Mouse (Mus musculus): Measurements from ENCODE around the gene Gm28308.

Gm28308 gene

DNA sequence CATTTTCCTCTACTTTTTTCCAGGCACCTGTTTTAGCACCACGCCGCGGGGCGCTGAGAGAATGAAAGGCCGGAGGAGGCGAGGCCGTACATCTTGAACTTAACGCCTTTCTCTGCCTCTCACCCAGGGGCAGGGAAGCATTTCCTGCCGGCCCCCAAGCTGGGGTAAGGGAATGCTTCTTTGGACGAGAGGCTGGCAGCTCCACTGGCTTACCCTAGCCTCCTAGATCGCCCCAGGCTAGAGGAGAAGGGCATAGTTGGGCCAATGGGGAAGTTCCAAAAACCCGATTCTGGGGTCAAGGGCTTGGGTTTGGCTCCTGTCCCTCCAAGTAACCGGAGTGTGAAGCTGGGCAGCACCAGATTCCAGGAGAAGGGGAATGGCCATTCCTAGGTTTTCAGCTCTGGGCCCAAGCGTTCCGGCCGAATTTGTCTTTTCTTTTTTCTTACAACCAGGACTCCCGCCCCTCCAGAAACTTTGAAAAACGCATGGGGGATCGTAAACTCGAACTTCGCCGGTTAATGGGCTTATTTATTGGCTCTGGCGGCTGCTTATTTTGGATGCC lies 19.9 kb upstream of the Gm28308 start:
- DNase-seq (ENCODE audit: low spot score in 2 of 2), result peak in 1 of 2 experiments; percentile 30

DNA sequence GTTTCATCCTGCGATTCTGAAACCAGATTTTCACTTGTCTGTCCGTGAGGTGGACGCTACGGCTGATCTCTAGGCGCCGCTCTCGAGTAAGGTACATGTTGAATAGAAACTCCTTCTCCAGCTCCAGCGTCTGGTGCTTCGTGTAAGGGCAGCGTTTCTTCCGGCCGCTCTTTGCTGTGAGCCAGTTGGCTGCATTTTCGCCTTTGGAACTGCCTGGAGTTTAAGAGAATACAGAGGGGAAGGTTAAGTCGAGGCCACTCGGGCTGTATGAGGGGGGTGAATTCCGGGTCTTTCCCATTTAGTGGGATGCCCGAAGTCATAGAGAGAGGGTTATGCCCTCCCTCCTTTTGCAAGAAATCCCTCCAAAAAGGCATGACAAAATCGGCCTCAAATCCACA lies 19.4 kb upstream of the Gm28308 start:
- DNase-seq (ENCODE audit: low spot score in 2 of 2), result peak in 1 of 2 experiments; percentile 55

DNA sequence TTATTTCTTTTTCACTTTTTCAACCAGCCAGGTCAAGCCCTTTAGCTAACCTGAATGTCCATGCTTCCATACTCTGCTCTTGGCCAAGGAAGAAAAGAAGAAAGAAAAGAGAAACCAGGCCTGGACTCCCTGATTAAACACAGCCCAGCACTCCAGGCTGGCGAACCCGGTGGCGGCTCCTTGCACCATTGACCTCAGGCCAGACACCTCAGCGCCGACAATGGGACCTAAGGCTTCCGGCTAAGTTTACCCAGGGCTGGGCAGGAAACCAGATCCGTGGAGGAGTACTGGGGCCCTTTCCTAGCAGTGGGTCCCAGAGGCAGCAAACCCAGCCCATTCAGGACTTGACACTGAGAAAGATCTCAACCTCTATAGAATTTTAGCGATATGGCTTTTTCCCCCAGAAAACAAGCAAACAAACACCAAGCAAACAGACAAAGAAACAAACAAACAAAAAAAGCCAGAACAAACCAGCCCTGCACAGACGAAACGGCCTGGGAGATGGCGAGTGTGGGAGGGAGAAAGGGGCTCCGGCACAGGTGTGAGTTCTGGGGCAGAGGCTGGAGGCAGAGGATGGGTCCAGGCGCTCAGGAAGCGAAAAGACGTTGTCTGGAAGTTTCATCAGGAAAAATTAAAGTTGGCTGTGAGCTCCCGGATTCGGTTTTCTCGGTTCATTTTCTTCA lies 18.9 kb upstream of the Gm28308 start:
- peak in 1 of 2 experiments; percentile 55 for DNase-seq (ENCODE audit: low spot score in 2 of 2)

DNA sequence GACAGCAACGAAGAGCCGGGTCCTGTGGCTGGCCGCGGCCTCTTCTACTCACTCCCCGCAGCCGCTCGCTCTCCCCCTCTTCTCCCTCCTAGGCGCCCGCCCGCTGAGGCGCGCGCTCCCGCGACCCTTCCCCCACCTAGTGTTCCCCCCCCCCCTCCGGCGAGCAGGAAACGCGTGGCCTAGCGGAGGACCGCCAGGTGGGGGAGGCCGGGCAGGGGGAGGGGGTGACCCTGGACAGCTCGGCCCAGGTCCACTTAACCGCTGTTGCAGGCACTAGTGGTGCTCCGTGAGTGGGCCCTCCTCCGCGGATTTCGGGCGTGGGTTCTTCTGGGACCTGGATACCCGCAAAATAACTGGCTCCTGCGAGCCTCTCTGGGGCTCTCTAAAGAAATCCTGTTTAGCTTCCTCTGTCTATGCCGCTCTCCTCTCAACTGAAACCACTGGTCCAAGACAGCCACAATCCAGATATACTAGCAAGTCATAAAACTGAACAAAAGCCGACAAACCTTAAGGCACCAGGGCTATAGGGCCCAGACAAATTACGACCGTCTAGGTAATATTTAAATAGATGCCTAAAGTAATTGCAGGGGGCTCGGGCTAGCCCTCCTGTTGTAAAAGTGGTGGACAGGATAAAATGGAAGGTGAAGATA lies 17.5 kb upstream of the Gm28308 start, which contains the start of gene Hoxa9:
Gene Hoxa9 (minus strand): TSS at position 574 of the 650 bp plus-strand sequence.
- DNase-seq (ENCODE audit: low spot score in 2 of 2), result peak in 1 of 2 experiments; percentile 59

DNA sequence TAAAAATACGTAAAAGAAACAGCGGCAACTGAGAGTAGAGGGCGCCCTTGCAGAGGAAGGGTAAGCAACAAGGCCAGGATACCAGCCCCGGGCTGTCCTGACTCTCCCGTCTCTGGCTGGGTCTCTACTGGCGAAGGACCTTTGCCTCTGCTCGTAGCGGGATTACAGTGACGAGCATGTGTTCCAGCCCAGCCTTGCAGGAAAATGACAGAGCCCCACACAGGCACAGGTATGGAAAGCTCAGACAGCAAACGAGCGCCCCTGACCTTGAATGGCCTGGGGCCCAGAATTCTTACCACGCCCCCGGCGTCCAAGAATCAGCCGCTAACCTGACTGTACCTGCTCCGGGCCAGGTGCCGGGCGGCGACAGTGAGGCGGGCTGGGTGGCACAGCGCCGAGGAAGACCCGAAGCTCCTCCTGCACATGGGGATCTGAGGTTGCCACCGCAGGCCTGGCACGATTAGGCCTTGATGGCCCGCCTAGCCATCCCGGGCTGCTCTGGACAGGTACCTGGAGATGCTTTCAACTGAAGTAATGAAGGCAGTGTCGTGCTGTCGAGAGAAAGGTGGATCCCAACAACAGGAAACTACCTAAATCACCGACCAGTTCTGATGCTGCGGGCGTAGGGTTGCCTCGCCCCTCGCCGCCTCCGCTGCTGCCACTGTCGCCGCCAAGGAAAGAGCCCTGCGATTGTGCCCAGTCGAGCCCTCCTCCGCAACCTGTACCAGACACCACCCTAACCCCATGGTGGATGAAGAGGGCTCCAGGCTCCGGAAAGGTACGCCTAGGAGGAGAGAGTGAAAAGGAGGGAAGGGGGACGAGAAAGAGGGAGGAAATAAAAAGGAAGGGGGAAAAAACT lies 16.6 kb upstream of the Gm28308 start:
- peak in 1 of 2 experiments; percentile 71 for DNase-seq (ENCODE audit: low spot score in 2 of 2)

DNA sequence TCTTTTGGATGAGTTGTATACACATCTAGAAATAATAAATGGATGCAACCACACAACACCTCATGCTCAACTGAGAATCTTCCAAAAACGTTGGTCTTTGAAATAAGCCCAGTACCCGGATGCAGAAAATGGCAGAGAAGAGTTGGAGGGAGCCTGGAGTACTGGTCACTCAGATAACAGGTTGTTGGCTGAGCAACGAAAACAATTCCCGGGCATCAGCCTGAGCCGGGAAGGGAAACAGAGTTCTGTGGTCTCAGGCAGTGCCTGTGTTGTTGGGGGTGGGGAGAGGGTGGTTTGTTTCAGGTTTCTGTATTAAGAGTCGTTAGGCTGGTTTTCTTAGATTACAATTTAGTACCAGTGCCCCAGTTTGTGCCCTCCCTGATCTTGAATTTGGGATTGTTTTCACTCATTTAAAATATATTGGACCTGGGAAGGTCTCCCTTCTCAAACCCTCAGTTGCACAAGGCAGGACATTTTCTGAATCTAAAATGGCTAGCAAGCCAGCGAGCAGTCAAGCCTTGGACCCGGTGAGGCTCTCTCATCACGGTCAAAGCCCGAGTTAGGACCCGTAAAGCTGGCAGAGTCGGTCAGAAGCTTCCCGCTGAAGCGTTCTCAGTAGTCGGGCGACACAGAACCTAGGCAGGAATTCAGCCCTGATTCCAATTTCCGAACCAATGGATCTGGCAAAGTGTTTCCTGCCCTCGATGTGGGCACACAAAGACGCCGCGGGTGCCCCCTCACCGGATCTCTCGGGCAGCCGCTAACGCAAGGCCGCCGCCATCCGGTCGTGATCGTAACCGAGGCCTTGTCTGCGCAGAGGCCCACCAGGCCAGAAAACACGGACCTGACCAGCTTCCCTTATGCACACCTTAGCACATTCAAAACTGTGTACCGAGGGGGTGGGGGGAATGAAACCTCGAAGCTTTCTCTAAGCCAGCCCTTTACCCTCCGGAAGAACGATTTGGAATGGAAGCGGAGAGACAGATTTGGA lies 15.6 kb upstream of the Gm28308 start:
- DNase-seq (ENCODE audit: low spot score in 2 of 2), result no peak

DNA sequence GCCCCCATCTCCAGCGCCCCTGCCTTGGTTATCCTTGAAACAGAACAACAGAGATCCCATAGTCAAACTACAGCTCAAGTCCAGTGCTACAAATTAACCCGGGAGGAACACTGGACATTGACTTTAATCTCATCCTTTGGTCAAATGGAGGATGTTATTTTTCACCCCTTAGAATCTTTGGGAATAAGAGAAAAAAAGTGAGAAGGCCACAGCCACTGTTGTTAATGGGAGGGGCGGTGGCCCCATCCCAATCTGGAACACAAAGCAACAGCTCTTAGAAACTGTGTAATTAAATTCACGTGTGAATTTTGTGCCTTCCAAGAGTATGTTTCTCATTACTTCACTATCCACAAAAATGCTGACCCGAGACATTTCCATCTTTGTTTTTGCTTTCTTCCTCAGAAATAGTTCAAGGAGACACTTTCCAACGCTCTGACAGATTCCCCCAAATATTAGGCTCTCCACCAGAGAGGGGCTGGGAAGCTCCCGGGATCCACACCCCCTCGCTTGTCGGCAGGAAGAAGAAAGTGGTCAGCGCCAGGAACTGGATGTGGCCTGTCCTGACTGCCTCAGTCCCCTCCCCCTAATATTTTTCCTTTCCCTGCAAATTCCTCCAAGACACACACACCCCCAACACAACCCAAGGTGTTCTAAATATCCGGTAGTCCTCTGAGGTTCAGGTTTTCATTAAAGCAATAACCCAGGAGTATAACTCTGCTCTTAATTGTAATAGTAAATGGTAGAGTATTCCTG lies 14.5 kb upstream of the Gm28308 start:
- DNase-seq (ENCODE audit: low spot score in 2 of 2), result no peak

DNA sequence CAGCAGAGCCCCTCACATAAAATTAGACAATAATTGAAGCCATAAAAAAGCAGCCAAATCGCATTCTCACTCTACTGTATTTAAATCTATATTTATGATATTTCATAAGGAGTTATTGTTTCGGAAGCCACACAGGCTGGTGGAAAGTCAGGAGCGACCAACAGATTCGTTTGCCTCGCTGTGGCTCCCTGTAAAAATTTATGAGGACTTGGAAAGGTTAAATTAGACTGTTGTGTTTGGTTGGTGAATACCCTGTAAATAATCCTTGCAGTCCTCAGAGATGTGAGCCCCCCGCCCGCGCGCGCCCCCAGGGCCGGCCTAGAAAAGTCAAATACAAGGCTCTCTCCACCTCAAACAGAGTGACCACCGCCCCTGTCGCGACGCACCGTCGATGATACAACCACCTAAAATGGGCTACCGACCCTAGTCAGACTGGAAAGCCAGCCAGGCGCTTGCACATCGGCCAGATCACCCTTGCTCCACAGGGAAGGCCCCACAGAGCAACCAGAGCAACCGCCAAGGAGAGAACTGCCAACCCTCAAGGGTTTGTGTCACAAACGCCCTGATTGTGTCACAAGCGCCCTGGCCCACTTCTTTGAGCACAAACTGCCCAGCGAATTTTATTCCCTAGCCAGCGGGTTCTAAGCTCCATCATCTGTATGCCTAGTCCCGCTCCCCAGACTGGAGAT lies 13.6 kb upstream of the Gm28308 start:
- no peak for DNase-seq (ENCODE audit: low spot score in 2 of 2)

DNA sequence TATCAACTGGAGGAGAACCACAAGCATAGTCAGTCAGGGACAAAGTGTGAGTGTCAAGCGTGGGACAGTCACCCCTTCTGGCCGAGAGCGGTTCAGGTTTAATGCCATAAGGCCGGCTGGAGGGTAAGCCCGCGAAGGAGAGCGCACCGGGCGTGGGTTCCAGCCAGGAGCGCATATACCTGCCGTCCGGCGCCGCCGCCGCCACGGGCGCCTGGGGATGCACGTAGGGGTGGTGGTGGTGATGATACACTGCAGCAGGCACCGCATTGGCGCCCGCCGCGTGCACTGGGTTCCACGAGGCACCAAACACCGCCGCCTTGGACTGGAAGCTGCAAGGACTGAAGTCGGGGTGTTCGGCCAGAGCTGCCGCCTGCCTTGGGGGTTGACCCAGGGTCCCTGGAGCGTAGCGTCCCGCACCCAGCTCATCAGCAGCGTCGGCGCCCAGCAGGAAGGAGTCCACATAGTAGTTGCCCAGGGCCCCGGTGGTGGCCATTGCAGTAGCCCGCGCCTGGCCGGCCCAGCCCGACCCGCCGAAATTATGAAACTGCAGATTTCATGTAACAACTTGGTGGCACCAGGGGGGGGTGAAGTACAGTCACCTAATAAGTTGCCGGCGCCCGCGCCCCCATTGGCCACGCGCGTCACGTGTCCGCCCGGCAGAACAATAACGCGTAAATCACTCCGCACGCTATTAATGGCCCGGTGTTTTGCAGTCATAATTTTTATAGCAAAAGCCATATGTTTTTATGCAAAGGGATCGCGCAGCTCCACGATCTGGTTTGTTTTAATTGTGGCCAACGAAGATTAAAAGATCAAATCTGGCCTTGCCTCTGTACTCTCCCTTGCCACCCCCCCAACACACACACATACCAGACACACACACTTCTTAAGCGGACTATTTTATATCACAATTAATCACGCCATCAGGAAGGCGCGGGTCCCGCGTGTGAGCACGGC lies 12.8 kb upstream of the Gm28308 start:
- DNase-seq (ENCODE audit: low spot score in 2 of 2), result peak; percentile 90 to 92

DNA sequence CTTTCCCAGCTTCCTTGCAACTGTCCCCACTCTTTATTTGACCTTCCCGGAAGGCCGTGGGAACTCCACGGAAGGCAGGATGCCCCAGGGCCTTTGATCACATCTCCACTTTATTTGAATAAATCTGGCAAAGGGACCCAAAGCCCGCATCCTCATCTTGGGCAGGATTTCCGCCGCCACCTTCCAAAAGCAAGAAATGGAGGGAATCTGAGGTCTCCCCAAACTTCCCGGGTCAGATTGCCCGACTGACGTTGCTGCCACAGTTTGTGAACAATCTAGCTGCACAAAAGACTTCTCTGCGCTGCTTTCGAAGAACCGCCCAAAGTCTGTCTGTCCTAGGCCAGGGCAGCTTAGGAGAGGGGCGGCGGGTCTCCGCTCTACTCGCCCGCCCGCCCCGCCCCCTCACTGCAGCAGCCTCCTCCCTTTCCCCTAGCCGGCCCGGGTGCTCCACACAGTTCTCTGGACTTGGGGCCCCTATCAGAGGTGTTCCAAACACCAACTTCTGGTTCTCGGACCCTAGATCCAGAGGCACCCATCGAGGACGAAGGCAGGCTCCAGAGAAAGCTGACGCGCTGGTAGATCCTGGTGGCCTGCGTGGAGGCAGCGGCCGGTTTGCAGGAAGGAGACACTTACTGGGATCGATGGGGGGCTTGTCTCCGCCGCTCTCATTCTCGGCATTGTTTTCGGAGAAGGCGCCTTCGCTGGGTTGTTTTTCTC lies 11.9 kb upstream of the Gm28308 start:
- DNase-seq (ENCODE audit: low spot score in 2 of 2), result no peak

DNA sequence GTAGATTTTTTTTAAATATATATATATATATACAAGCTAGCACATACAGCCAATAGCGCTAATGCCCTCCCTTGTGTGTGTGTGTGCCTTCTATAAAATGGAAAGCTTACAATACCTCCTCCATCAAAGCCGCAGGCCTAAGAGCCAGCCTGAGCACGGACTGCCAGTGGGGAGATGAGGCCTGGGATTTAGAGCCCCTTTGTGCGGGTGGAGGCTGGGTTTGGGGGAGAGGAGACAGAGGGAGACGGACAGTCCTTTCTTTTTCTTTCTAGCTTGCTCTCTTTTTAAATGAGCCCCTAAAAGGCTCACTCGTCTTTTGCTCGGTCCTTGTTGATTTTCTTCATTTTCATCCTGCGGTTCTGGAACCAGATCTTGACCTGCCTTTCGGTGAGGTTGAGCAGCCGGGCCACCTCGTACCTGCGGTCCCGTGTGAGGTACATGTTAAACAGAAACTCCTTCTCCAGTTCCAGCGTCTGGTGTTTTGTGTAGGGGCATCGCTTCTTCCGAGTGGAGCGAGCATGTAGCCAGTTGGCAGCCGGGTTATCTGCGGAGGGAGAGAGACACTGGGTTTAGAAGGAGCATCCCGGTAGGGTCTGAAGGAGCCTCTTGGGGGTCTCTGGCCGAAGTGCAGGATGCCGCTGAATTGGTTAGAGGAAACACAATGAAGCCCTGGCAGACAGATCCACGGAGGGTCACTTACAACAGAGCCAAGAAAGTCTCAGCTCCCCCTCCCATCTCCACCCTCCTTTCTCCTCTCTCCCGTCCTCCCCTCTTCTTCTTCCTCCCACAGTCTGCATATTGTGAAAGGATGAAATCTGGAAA lies 11.0 kb upstream of the Gm28308 start:
- peak in 1 of 2 experiments; percentile 36 for DNase-seq (ENCODE audit: low spot score in 2 of 2)

DNA sequence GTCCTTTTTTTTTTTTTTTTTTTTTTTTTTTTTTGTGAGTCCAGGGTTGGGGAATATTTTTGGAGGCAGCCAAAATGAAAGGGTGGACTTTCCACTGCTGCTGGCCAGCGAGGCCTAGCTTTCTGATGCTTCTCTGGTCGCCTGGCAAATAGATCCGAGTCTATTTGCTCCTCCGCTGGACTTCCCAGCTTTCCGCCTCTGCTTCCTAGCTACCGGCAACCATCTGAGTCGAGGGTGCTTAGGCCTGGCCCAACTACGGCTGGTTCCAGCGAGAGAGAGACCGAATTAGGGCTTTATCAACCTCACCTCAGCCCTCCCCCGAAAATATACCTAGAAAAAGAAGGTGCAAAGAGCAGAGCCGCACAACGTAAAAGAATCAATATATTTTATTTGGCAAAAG lies 9.6 kb upstream of the Gm28308 start:
- peak in 1 of 2 experiments; percentile 15 for DNase-seq (ENCODE audit: low spot score in 2 of 2)

DNA sequence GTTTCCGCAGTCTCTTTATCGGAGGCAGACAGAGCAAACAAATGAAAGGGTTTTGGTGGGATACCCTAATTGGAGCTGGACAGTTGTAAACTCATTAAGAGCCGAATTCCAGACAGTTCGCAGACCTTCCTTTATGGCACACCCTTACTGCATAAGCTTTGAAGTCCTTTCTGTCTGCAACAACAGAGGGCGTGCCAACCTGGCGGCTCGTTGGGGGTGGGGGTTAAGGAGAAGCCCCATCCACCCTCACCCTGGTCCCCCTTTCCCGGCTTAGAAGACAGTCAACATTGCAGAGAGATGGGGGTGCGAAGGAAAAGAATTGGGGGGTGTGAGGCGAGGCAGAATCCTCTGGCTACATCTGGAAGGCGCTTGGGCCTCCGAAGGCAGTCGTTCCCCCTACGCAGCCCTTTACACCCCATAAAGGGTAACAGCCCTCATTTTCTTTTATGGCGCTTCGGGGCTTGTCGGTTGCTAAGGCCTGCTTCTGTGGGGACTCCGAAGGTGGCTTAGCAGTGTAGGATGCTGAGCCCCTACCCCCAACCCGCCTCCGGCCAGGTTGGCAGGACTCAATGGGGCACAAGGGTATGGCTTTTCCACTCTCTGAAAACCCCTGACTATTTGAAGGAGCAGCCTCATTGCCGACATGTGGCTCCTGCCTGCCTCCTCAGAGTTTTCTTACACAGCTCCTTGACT lies 9.0 kb upstream of the Gm28308 start:
- peak in 1 of 2 experiments; percentile 71 for DNase-seq (ENCODE audit: low spot score in 2 of 2)

DNA sequence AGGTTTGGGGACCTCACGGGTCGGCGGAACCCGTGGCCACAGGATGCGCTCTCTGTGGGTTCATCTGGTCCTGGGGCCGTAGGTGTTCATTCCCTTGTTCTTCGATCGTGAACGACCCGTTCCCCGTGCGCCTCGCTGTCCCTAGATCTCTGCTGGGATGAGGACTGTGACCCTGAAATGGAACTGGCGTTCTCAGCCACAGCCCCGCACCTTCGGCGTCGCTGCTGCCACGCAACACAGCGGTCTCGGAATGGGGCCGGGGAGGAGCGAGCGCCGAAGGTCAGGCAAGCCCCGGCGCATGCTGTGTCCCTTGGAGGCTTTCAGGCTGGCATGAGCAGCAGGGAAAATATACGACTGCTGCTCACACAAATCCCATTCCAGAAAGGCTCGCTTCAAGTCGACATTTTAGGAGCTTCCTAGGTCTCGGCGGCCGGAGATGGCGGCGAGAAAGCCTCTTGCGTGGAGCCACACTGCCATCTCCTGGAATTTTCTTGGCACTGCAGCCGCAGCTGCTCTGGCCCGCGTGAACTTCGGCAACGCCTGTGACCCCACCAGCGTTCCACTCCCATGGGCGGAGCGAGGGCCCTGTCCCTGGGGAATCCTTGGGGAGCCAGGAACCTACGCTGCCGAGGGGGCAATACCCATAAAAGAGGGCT lies 8.3 kb upstream of the Gm28308 start, which contains the start of gene Hoxa7:
Gene Hoxa7 (minus strand): TSS at position 518 of the 656 bp plus-strand sequence.
- DNase-seq (ENCODE audit: low spot score in 2 of 2), result peak; percentile 93 to 96

DNA sequence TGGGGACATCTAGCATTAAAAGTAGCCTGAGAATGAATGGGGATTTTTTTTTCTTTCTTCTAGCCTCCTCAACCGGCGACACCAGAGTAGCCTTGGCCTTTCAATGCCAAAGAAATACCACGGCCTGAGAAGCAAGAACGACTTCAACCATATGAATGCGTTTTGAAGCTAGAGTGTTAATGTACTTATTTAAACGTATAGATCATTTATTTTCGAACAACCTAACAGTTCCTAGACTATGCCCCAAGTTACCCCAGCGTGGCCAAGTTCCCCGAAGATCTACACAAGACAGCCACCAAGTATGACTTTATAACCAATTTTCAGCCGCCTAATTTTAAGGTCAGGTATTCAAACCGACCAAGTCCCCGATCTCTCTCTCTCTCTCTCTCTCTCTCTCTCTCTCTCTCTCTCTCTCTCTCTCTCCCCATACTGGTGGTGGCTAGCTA lies 7.7 kb upstream of the Gm28308 start:
- no peak for DNase-seq (ENCODE audit: low spot score in 2 of 2)
